9 mouse cellular contexts compared by ENCODE assay signal in genomic region chr11:105332468-105332867, GRCm38 (mm10). TPM values are rescaled to one million over a fixed set of nuclear protein-coding genes. Genes with fewer than 3 reads are reported as not detected.
DNase-seq lines count a peak whose midpoint lies in the region; ATAC-seq and TF ChIP-seq lines count a peak whose summit lies in the region.
"Had no signal": no experiment of that assay in that cellular context is flagged by ENCODE, and none has a peak within 500 bp of the region (broad histone marks: within the 10 kb centered on the region; RNA-seq: fewer than 3 reads in every experiment).

No protein-coding gene starts in this region.

- peak; percentile 78 for DNase-seq in hindbrain, embryonic 11.5 days (ENCODE audit: low spot score)
- DNase-seq in ES-E14 (ENCODE audit: low read depth, low spot score), result no peak
- DNase-seq in cerebellum, adult 9-11 months, result peak; percentile 54
- peak; percentile 59 for DNase-seq in gastrocnemius, postnatal 14 days
- peak; percentile 43 to 44 for DNase-seq in left cerebral cortex, postnatal 36 days (ENCODE audit: low spot score in 2 of 2)
- peak; percentile 83 for DNase-seq in midbrain, postnatal 0 days (ENCODE audit: low spot score)

- WGBS in hindbrain, embryonic 11.5 days, result 81% methylated on average over 8 of the region's 8 CpGs
- 59% methylated on average over 8 of the region's 8 CpGs for WGBS in hindbrain, embryonic 13.5 days
- 63% methylated on average over 8 of the region's 8 CpGs for WGBS in midbrain, postnatal 0 days

- H3K4me2 ChIP-seq in hindbrain, embryonic 11.5 days (replicated peaks; ENCODE audit: low read depth, low read length), result no peak overlapping the region
- no peak overlapping the region for H3K4me2 ChIP-seq in hindbrain, embryonic 13.5 days
- H3K4me2 ChIP-seq in midbrain, postnatal 0 days (ENCODE audit: low read depth, low read length, poor library complexity, severe bottlenecking), result no peak overlapping the region
- H3K4me2 ChIP-seq: stomach, embryonic 15.5 days had no signal

- TF ChIP-seq CTCF in midbrain, postnatal 0 days (IDR thresholded peaks at IDR 0.05), result peak; percentile 86

- in situ Hi-C loops in ES-E14 (cut with MboI; ENCODE audit: low sequenced_read_pairs in 2 of 2, unreplicated experiment in 2 of 2), result no loop called here

- no peaks in the 10 kb centered on the region for H3K27me3 ChIP-seq in hindbrain, embryonic 11.5 days (ENCODE audit: control insufficient read depth, insufficient read depth, low read length)
- no peaks in the 10 kb centered on the region for H3K27me3 ChIP-seq in hindbrain, embryonic 13.5 days
- H3K27me3 ChIP-seq in midbrain, postnatal 0 days (ENCODE audit: insufficient read depth, low read length), result no peaks in the 10 kb centered on the region
- H3K27me3 ChIP-seq: stomach, embryonic 15.5 days had no signal

- H3K9ac ChIP-seq in hindbrain, embryonic 11.5 days (ENCODE audit: low read depth, low read length), result no peak overlapping the region
- H3K9ac ChIP-seq in hindbrain, embryonic 13.5 days, result no peak overlapping the region
- no peak overlapping the region for H3K9ac ChIP-seq in ES-E14 (ENCODE audit: insufficient read depth, low read depth, low read length, poor library complexity, severe bottlenecking)
- H3K9ac ChIP-seq in midbrain, postnatal 0 days (replicated peaks; ENCODE audit: low read length, poor library complexity, severe bottlenecking), result no peak overlapping the region
- H3K9ac ChIP-seq: stomach, embryonic 15.5 days had no signal

- no peaks in the 10 kb centered on the region for H3K4me1 ChIP-seq in hindbrain, embryonic 11.5 days (replicated peaks; ENCODE audit: control insufficient read depth, insufficient read depth, low read length)
- H3K4me1 ChIP-seq in hindbrain, embryonic 13.5 days (replicated peaks), result peaks cover 20% of the 10 kb centered on the region
- peaks cover 0 to 4% of the 10 kb centered on the region in 2 experiments; a peak in 1 of 4 replicates for H3K4me1 ChIP-seq in ES-E14 (ENCODE audit: control insufficient read depth in 2 of 2, insufficient read depth in 2 of 2, low read length in 2 of 2, poor library complexity in 1 of 2)
- no peaks in the 10 kb centered on the region for H3K4me1 ChIP-seq in midbrain, postnatal 0 days (ENCODE audit: insufficient read depth, low read length)

- H3K36me3 ChIP-seq in hindbrain, embryonic 11.5 days (ENCODE audit: control insufficient read depth, insufficient read depth, low read length), result no peaks in the 10 kb centered on the region
- no peaks in the 10 kb centered on the region for H3K36me3 ChIP-seq in hindbrain, embryonic 13.5 days
- H3K36me3 ChIP-seq in ES-E14 (ENCODE audit: control insufficient read depth, insufficient read depth, low read length, poor library complexity, severe bottlenecking), result no peaks in the 10 kb centered on the region
- no peaks in the 10 kb centered on the region for H3K36me3 ChIP-seq in midbrain, postnatal 0 days (ENCODE audit: insufficient read depth, low read length)

- intact Hi-C loops in gastrocnemius, postnatal 14 days (cut with DNase I; ENCODE audit: low total_unique reads), result no loop called here
- intact Hi-C loops in left cerebral cortex, postnatal 36 days (cut with DNase I), result loop anchor here (5.0 kb wide), 1 partner anchor 580 kb away; no protein-coding TSS in a partner anchor

- peak; percentile 62; the same call in 1 of the 2 replicates for ATAC-seq in hindbrain, embryonic 11.5 days (ENCODE audit: low FRiP score)
- no peak for ATAC-seq in hindbrain, embryonic 13.5 days (ENCODE audit: low FRiP score)
- peak; percentile 36; the same call in 1 of the 2 replicates for ATAC-seq in midbrain, postnatal 0 days (ENCODE audit: low FRiP score)
- no peak for ATAC-seq in activated CD4-positive, CD25-positive, alpha-beta regulatory T cell, adult 4 months

- H3K27ac ChIP-seq in hindbrain, embryonic 11.5 days (ENCODE audit: low read depth, low read length), result no peak overlapping the region
- no peak overlapping the region for H3K27ac ChIP-seq in hindbrain, embryonic 13.5 days
- H3K27ac ChIP-seq in ES-E14 (ENCODE audit: insufficient read depth, low read depth, low read length, poor library complexity, severe bottlenecking), result no peak overlapping the region
- no peak overlapping the region for H3K27ac ChIP-seq in midbrain, postnatal 0 days (ENCODE audit: low read depth, low read length)
- H3K27ac ChIP-seq: stomach, embryonic 15.5 days had no signal

- H3K4me3 ChIP-seq in hindbrain, embryonic 11.5 days (ENCODE audit: low read depth, low read length), result no peak overlapping the region
- H3K4me3 ChIP-seq in hindbrain, embryonic 13.5 days, result no peak overlapping the region
- no peak overlapping the region for H3K4me3 ChIP-seq in ES-E14 (ENCODE audit: insufficient read depth in 1 of 2, low read depth in 1 of 2, low read length in 2 of 2, poor library complexity in 1 of 2, severe bottlenecking in 1 of 2)
- no peak overlapping the region for H3K4me3 ChIP-seq in midbrain, postnatal 0 days (ENCODE audit: low read depth, low read length)
- H3K4me3 ChIP-seq: stomach, embryonic 15.5 days had no signal

- no peaks in the 10 kb centered on the region for H3K9me3 ChIP-seq in hindbrain, embryonic 11.5 days (ENCODE audit: control insufficient read depth, low read length)
- no peaks in the 10 kb centered on the region for H3K9me3 ChIP-seq in hindbrain, embryonic 13.5 days
- H3K9me3 ChIP-seq in ES-E14 (ENCODE audit: control insufficient read depth, insufficient read depth, low read depth, low read length), result no peaks in the 10 kb centered on the region
- H3K9me3 ChIP-seq in midbrain, postnatal 0 days (ENCODE audit: low read length), result no peaks in the 10 kb centered on the region
- H3K9me3 ChIP-seq: stomach, embryonic 15.5 days had no signal

TF ChIP-seq in ES-E14, 5 proteins besides CTCF, POLR2A, EP300 and RAD21:
- TF ChIP-seq ZNF384 (IDR thresholded peaks at IDR 0.05; ENCODE audit: low read depth, low read length) (no peak), MAFK (IDR thresholded peaks at IDR 0.05; ENCODE audit: insufficient read depth, low read depth, low read length) (no peak), ZC3H11A (IDR thresholded peaks at IDR 0.05; ENCODE audit: borderline replicate concordance, low read depth, low read length) (peak; percentile 38; the same call in 1 of the 2 replicates)
TF ChIP-seq in ES-E14: peak in this region for 1.

RNA-seq across cellular contexts. Expression of gene Mrc2, which starts 40.0 kb away (rescaled TPM):
- 6.6 and 7.2 TPM in 2 replicates for polyA plus RNA-seq in hindbrain, embryonic 11.5 days (2014; fragmentation: Nextera tagmentation; extraction: Ambion mirVana)
- 5.3 and 5.5 TPM in 2 replicates for polyA plus RNA-seq in hindbrain, embryonic 13.5 days (2015; fragmentation: Nextera tagmentation; extraction: Ambion mirVana)
- total RNA-seq in ES-E14 (2012; rRNA removed), result 15.9 and 16.5 TPM in 2 replicates
- 10 to 100 TPM; 25.7 to 34.3 TPM for total RNA-seq in gastrocnemius, postnatal 14 days (2021)
- 10 to 100 TPM in 1 of 2 experiments, 1 to 10 TPM in 1; 4.8 to 10.1 TPM for total RNA-seq in left cerebral cortex, postnatal 36 days (2021)
- total RNA-seq in midbrain, postnatal 0 days (2014; rRNA removed), result 16.8 and 20.5 TPM in 2 replicates
- 3.4 TPM in 2 replicates for polyA plus RNA-seq in midbrain, postnatal 0 days (2015; fragmentation: Nextera tagmentation; extraction: Ambion mirVana)
- not detected for polyA plus RNA-seq in activated CD4-positive, CD25-positive, alpha-beta regulatory T cell, adult 4 months (2017; shearing (Covaris generic))

Comparison
In these comparisons a context has a peak if more than half of its experiments do, and no peak if none do; other contexts are left out.
1. ATAC-seq: peak in hindbrain, embryonic 11.5 days (single experiment) and midbrain, postnatal 0 days (single experiment); none in hindbrain, embryonic 13.5 days (single experiment) and activated CD4-positive, CD25-positive, alpha-beta regulatory T cell, adult 4 months (single experiment).